ENCODE assay signal across 9 mouse cellular contexts in the genomic region with DNA sequence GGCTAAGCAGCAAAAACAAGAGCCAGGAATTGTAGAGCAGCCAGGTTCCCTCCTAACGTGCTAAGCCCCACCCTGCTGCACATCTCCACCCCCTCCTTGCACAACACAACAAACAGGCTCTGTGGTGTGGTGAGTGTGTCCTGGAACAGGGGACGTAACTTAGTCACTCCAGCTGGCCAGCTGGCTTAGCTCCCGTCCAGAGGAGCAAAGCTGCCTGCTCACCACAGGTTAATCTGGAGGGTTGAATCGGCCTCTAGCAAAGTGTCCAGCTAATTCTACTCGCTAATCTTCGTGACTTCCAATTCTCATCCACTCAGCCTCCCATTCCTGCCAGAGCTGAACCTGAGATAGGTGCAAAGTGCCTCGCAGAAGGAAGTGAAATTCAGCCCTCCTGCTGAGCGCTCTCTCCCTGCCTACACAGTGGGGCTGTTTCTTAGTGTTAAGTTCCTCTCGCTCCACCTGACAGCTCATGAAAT. TPM values are rescaled to one million over a fixed set of nuclear protein-coding genes. Genes with fewer than 3 reads are reported as not detected.
DNase-seq lines count a peak whose midpoint lies in the region; ATAC-seq and TF ChIP-seq lines count a peak whose summit lies in the region.
"Had no signal": no experiment of that assay in that cellular context is flagged by ENCODE, and none has a peak within 500 bp of the region (broad histone marks: within the 10 kb centered on the region; RNA-seq: fewer than 3 reads in every experiment).

No protein-coding gene starts in this region.

- no peaks in the 10 kb centered on the region for H3K27me3 ChIP-seq in heart, embryonic 15.5 days
- peaks cover 40% of the 10 kb centered on the region for H3K27me3 ChIP-seq in megakaryocyte, embryonic 14.5 days (replicated peaks)

- H3K4me1 ChIP-seq in bone marrow macrophage, adult 2 months (ENCODE audit: control insufficient read depth, insufficient read depth, low read length), result peaks cover 52% of the 10 kb centered on the region
- H3K4me1 ChIP-seq in heart, embryonic 15.5 days (replicated peaks), result peaks cover 67% of the 10 kb centered on the region
- H3K4me1 ChIP-seq in megakaryocyte, embryonic 14.5 days, result peaks cover 74% of the 10 kb centered on the region

- H3K9ac ChIP-seq in heart, embryonic 15.5 days, result peak overlapping the region; percentile 7; the same call in 1 of the 2 replicates

- H3K4me3 ChIP-seq in bone marrow macrophage, adult 2 months (ENCODE audit: insufficient read depth, low read length), result peak overlapping the region; percentile 73
- peak overlapping the region; percentile 82; the same call in 1 of the 2 replicates for H3K4me3 ChIP-seq in heart, embryonic 15.5 days
- peak overlapping the region; percentile 93 for H3K4me3 ChIP-seq in megakaryocyte, embryonic 14.5 days (replicated peaks)

- no peak for TF ChIP-seq POLR2A in bone marrow macrophage, adult 2 months (IDR thresholded peaks at IDR 0.05; ENCODE audit: borderline replicate concordance, low read depth, low read length)

- peak overlapping the region; percentile 94 for H3K4me2 ChIP-seq in heart, embryonic 15.5 days

- peak; percentile 55 for DNase-seq in cerebellum, adult 9-11 months
- peak; percentile 55 to 82 for DNase-seq in kidney, postnatal 25 days
- DNase-seq in yolk sac, embryonic 10.5 days (ENCODE audit: low spot score), result peak; percentile 81
- no peak for DNase-seq in layer of hippocampus, postnatal 36 days

- H3K27ac ChIP-seq in bone marrow macrophage, adult 2 months (ENCODE audit: insufficient read depth, low read depth, low read length), result peak overlapping the region; percentile 4; the same call in 1 of the 2 replicates
- H3K27ac ChIP-seq in heart, embryonic 15.5 days, result peak overlapping the region; percentile 27
- H3K27ac ChIP-seq: macrophage had no signal

- H3K9me3 ChIP-seq in heart, embryonic 15.5 days (replicated peaks), result no peaks in the 10 kb centered on the region
- peaks cover 13% of the 10 kb centered on the region for H3K9me3 ChIP-seq in megakaryocyte, embryonic 14.5 days

- no peaks in the 10 kb centered on the region for H3K36me3 ChIP-seq in heart, embryonic 15.5 days
- H3K36me3 ChIP-seq in megakaryocyte, embryonic 14.5 days (replicated peaks; ENCODE audit: low read length), result peaks cover under 1% of the 10 kb centered on the region

- WGBS in heart, embryonic 15.5 days, result 21% methylated on average over 9 of the region's 9 CpGs

- ATAC-seq in cerebellum, adult (ENCODE audit: insufficient number of reproducible peaks, low FRiP score, low TSS enrichment), result no peak
- ATAC-seq in heart, embryonic 15.5 days (replicated peaks; ENCODE audit: insufficient number of reproducible peaks, insufficient read depth, low FRiP score, low read depth), result no peak

- TF ChIP-seq CTCF in bone marrow macrophage, adult 2 months (IDR thresholded peaks at IDR 0.05; ENCODE audit: low read depth, low read length), result no peak

RNA-seq across cellular contexts. Expression of a gene that starts 1.9 kb away (rescaled TPM):
- 30.0 and 44.1 TPM in 2 replicates for polyA plus RNA-seq in bone marrow macrophage, adult 2 months (2012; ENCODE audit: insufficient read depth, insufficient read length, missing spikeins)
- 1.9 and 3.8 TPM in 2 replicates for polyA plus RNA-seq in heart, embryonic 15.5 days (2015; fragmentation: Nextera tagmentation; extraction: Ambion mirVana)
- 6.3 and 11.4 TPM in 2 replicates for polyA plus RNA-seq in megakaryocyte, embryonic 14.5 days (2012; ENCODE audit: insufficient read depth, low replicate concordance)
- 1 to 10 TPM; 1.9 to 3.8 TPM for total RNA-seq in layer of hippocampus, postnatal 36 days (2021)

RNA-seq across cellular contexts. Expression of a gene that starts 50.4 kb away (rescaled TPM):
- polyA plus RNA-seq in bone marrow macrophage, adult 2 months (2012; ENCODE audit: insufficient read depth, insufficient read length, missing spikeins), result 43.3 and 49.9 TPM in 2 replicates
- 56.7 and 74.8 TPM in 2 replicates for polyA plus RNA-seq in heart, embryonic 15.5 days (2015; fragmentation: Nextera tagmentation; extraction: Ambion mirVana)
- polyA plus RNA-seq in megakaryocyte, embryonic 14.5 days (2012; ENCODE audit: insufficient read depth, low replicate concordance), result 1.9 and 5.4 TPM in 2 replicates
- total RNA-seq in layer of hippocampus, postnatal 36 days (2021), result 1 to 10 TPM; 1.5 to 3.2 TPM

Comparison
In these comparisons a context has a peak if more than half of its experiments do, and no peak if none do; other contexts are left out.
1. DNase-seq: peak in cerebellum, adult 9-11 months (single experiment), kidney, postnatal 25 days (2 of 2) and yolk sac, embryonic 10.5 days (single experiment); none in layer of hippocampus, postnatal 36 days (0 of 2).
2. Peak in every context shown above with its lines, with median percentiles within 50 percentile points of each other: H3K4me3 ChIP-seq.